Mouse (Mus musculus) stomach, embryonic 15.5 days (tissue): ENCODE results near the gene Agpat4. TPM values are rescaled to one million over a fixed set of nuclear protein-coding genes. Genes with fewer than 3 reads are reported as not detected.

ENCODE experiments used
- ATAC-seq: fragments of 200-750 bp; cut with Nextera tagmentation; 2 replicates; pipeline ENCODE4 v1.8.0; 2017; ENCODE audit warnings: low read depth, moderate number of reproducible peaks, moderate TSS enrichment; ENCODE audit not compliant: insufficient read depth, low FRiP score
- H3K27ac ChIP-seq: fragments of 300-500 bp; sonication (generic); 2 replicates; pipeline ENCODE4 v1.5.1; 2015; ENCODE audit warnings: mild to moderate bottlenecking, inconsistent platforms
- H3K27me3 ChIP-seq: fragments of 300-500 bp; sonication (generic); replicated peaks from 2 replicates; pipeline ENCODE4 v1.6.1; 2015; ENCODE audit warnings: inconsistent platforms
- H3K36me3 ChIP-seq: fragments of 300-500 bp; sonication (generic); 2 replicates; pipeline ENCODE4 v1.6.1; 2015; ENCODE audit warnings: inconsistent platforms
- H3K4me1 ChIP-seq: fragments of 300-500 bp; sonication (generic); 2 replicates; pipeline ENCODE4 v1.6.1; 2015; ENCODE audit warnings: inconsistent platforms
- H3K4me2 ChIP-seq: fragments of 300-500 bp; sonication (generic); 2 replicates; pipeline ENCODE4 v1.6.1; 2015; ENCODE audit warnings: mild to moderate bottlenecking, inconsistent platforms
- H3K4me3 ChIP-seq: fragments of 300-500 bp; sonication (generic); replicated peaks from 2 replicates; pipeline ENCODE4 v1.5.1; 2015; ENCODE audit warnings: inconsistent platforms
- H3K9ac ChIP-seq: fragments of 300-500 bp; sonication (generic); 2 replicates; pipeline ENCODE4 v1.6.1; 2015; ENCODE audit warnings: inconsistent platforms
- H3K9me3 ChIP-seq: fragments of 300-500 bp; sonication (generic); 2 replicates; pipeline ENCODE4 v1.6.1; 2016; ENCODE audit warnings: inconsistent platforms
- WGBS: fragments of 180-500 bp; shearing (Covaris S2); methylation state at CpG from one replicate; pipeline ENCODE4 v1.1.7; 2015; 5-methylcytosine and 5-hydroxymethylcytosine counted together
- polyA plus RNA-seq: library from polyadenylated mRNA; unstranded; fragments of >200 nt; fragmentation: Nextera tagmentation; extraction: Ambion mirVana; gene quantifications from 2 replicates; pipeline ENCODE4 v1.2.1, GENCODE M21; 2015

Agpat4 gene
- polyA plus RNA-seq, 1 experiment from 2014 or later: 32.5 TPM

DNA sequence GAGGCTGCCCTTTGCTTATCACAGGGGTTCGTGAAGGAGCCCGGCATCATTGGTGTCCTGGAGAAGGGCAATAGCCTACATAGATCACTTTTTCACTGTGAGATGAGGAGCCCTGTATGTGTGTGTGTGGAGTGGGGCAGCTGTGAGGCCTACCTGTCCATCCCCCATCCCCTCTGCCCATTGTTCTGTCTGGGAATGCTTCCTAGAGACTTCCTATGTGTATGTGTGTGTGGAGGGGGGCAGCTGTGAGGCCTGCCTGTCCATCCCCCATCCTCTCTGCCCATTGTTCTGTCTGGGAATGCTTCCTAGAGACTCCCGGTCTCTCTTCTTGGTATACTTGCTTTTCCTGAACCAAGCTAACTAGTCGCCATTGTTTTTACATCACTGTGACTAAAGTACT is 8.6 kb downstream of the Agpat4 start:
- H3K4me2 ChIP-seq: no peak overlapping the region
- H3K27ac ChIP-seq: no peak overlapping the region
- no peaks in the 10 kb centered on the region for H3K9me3 ChIP-seq
- no peaks in the 10 kb centered on the region for H3K27me3 ChIP-seq
- no peak for ATAC-seq
- WGBS: 90% methylated on average over 4 of the region's 4 CpGs
- H3K4me1 ChIP-seq: no peaks in the 10 kb centered on the region
- no peak overlapping the region for H3K4me3 ChIP-seq
- H3K36me3 ChIP-seq: peaks cover 4% of the 10 kb centered on the region; the same call in 1 of the 2 replicates
- H3K9ac ChIP-seq: no peak overlapping the region

DNA sequence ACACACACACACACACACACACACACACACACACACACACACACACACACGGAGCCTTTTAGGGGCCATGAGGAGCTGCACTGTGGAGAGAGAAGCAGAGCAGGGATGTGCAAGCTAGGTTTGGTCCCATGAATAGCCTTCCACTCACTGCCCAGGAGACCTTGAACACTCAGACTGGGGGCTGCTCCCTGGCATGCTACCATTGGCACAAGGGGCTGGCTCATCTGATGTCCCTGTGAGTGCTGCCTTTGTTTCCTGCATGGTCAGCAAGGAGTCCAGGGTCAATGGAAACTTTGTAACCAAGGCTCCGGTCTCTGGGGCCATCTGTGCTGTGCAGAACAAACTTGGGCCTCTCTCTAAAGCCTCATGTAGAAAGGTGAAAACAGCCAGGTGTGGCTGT is 10.5 kb downstream of the Agpat4 start:
- WGBS: 89% methylated on average over 2 of the region's 2 CpGs
- ATAC-seq: no peak
- Histone ChIP-seq H3K36me3 (peaks cover 4% of the 10 kb centered on the region; the same call in 1 of the 2 replicates), H3K27me3 (no peaks in the 10 kb centered on the region), H3K4me3 (no peak overlapping the region), H3K9me3 (no peaks in the 10 kb centered on the region), H3K9ac (no peak overlapping the region), H3K27ac (no peak overlapping the region), H3K4me2 (no peak overlapping the region), H3K4me1 (no peaks in the 10 kb centered on the region)

- Histone ChIP-seq H3K9me3 (no peaks in the 10 kb centered on the region), H3K27ac (no peak overlapping the region), H3K27me3 (no peaks in the 10 kb centered on the region), H3K4me1 (no peaks in the 10 kb centered on the region), H3K36me3 (no peaks in the 10 kb centered on the region), H3K4me2 (no peak overlapping the region), H3K4me3 (no peak overlapping the region), H3K9ac (no peak overlapping the region)
- 88% methylated on average over 5 of the region's 5 CpGs for WGBS
- ATAC-seq: no peak
Measured at GRCm38 (mm10) chr17:12131171-12131570, 12.7 kb downstream of the Agpat4 start.

DNA sequence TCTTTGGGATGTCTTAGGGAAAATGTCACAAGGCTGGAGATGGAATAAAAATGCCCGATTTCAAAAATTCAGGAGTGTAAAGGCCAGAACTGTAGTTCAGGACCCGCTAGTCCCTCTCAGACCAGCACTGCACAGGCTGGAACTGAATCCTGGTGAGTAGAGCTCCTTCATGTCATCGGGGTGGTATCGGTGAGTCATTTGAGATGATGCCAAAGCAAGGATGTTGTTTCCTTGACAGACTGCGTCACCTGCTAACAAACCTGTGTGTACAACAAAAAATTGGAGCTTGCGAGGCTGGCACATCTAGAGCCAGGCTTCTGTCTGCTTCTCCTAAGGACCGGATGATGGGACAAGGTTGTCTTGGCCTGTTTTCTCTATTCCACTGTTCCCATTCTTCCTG is 13.1 kb downstream of the Agpat4 start:
- Histone ChIP-seq H3K27me3 (no peaks in the 10 kb centered on the region), H3K36me3 (no peaks in the 10 kb centered on the region), H3K27ac (no peak overlapping the region), H3K9me3 (no peaks in the 10 kb centered on the region), H3K9ac (no peak overlapping the region), H3K4me1 (no peaks in the 10 kb centered on the region), H3K4me2 (no peak overlapping the region), H3K4me3 (no peak overlapping the region)
- ATAC-seq: no peak
- 94% methylated on average over 7 of the region's 7 CpGs for WGBS

- H3K27ac ChIP-seq: no peak overlapping the region
- no peaks in the 10 kb centered on the region for H3K27me3 ChIP-seq
- H3K4me3 ChIP-seq: no peak overlapping the region
- H3K36me3 ChIP-seq: no peaks in the 10 kb centered on the region
- no peaks in the 10 kb centered on the region for H3K4me1 ChIP-seq
- no peak overlapping the region for H3K9ac ChIP-seq
- WGBS: 92% methylated on average over 3 of the region's 3 CpGs
- no peaks in the 10 kb centered on the region for H3K9me3 ChIP-seq
- no peak overlapping the region for H3K4me2 ChIP-seq
- ATAC-seq: peak; percentile 63; the same call in 1 of the 2 replicates
Measured at GRCm38 (mm10) chr17:12132904-12133303, 14.4 kb downstream of the Agpat4 start.

DNA sequence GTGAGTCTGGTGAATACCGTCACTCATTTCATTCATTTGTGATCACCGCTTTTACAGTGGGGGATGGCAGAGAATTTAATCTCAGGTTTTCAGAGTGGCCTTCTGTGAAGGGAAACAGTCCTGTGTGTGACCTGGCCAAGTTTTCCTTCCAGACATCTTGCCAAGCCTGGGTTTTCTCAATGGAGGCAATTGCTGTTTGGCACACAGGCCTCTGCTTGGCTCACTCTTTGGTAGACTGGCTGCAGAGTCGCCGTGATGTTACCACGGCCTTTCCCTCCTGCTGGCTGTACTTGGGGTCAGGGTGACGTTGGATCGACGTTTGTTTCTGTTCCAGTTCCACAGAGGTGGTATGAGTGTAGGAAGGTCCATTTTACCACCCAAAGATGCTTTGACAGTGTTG is 15.5 kb downstream of the Agpat4 start:
- no peak overlapping the region for H3K9ac ChIP-seq
- H3K4me2 ChIP-seq: no peak overlapping the region
- WGBS: 89% methylated on average over 8 of the region's 8 CpGs
- H3K9me3 ChIP-seq: no peaks in the 10 kb centered on the region
- no peak overlapping the region for H3K4me3 ChIP-seq
- H3K27me3 ChIP-seq: no peaks in the 10 kb centered on the region
- no peaks in the 10 kb centered on the region for H3K4me1 ChIP-seq
- no peaks in the 10 kb centered on the region for H3K36me3 ChIP-seq
- no peak for ATAC-seq
- H3K27ac ChIP-seq: no peak overlapping the region

GRCm38 (mm10) chr17:12134975-12135633 is 16.6 kb downstream of the Agpat4 start:
- no peak for ATAC-seq
- H3K36me3 ChIP-seq: 0 out of 2 replicates have a peak, but pooled peaks cover 3% of the 10 kb centered on the region
- no peak overlapping the region for H3K4me2 ChIP-seq
- 91% methylated on average over 12 of the region's 12 CpGs for WGBS
- H3K9me3 ChIP-seq: no peaks in the 10 kb centered on the region
- no peak overlapping the region for H3K4me3 ChIP-seq
- no peaks in the 10 kb centered on the region for H3K27me3 ChIP-seq
- no peak overlapping the region for H3K27ac ChIP-seq
- H3K4me1 ChIP-seq: no peaks in the 10 kb centered on the region
- no peak overlapping the region for H3K9ac ChIP-seq

GRCm38 (mm10) chr17:12138355-12138754 is 19.9 kb downstream of the Agpat4 start:
- no peak for ATAC-seq
- Histone ChIP-seq H3K27me3 (no peaks in the 10 kb centered on the region), H3K4me2 (no peak overlapping the region)

DNA sequence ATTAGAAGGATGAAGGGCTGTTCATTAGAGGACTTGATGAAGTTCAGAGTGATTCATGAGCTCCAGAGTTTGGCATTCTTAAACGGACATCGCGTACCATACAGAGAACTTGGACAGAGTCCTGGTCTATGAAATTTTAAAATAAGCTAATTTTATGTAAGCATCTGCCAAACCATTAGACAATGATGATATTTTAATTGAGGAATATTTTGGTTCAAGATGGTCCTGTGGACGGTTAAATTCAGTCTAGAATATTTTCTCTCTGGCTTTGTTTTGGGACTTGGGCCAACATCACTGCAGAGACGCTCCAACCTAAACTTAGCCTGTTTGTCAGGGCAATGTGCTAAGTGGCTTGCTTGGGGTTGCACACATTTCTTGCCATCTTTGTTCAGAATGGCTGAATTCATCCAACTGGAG is 25.5 kb downstream of the Agpat4 start:
- 0 out of 2 replicates have a peak, but pooled peaks cover 3% of the 10 kb centered on the region for H3K36me3 ChIP-seq
- no peak overlapping the region for H3K9ac ChIP-seq
- peak overlapping the region; percentile 21; the same call in 1 of the 2 replicates for H3K27ac ChIP-seq
- no peaks in the 10 kb centered on the region for H3K4me1 ChIP-seq
- no peak for ATAC-seq
- H3K4me3 ChIP-seq: no peak overlapping the region
- no peaks in the 10 kb centered on the region for H3K27me3 ChIP-seq
- no peaks in the 10 kb centered on the region for H3K9me3 ChIP-seq
- no peak overlapping the region for H3K4me2 ChIP-seq
- 59% methylated on average over 5 of the region's 5 CpGs for WGBS

More at GRCm38 (mm10) chr17:12138355-12138754, 19.9 kb downstream of the Agpat4 start:
- Histone ChIP-seq H3K9me3 (no peaks in the 10 kb centered on the region), H3K9ac (no peak overlapping the region), H3K27ac (no peak overlapping the region), H3K36me3 (0 out of 2 replicates have a peak, but pooled peaks cover 3% of the 10 kb centered on the region), H3K4me1 (no peaks in the 10 kb centered on the region), H3K4me3 (no peak overlapping the region)
- WGBS: 90% methylated on average over 6 of the region's 6 CpGs

DNA sequence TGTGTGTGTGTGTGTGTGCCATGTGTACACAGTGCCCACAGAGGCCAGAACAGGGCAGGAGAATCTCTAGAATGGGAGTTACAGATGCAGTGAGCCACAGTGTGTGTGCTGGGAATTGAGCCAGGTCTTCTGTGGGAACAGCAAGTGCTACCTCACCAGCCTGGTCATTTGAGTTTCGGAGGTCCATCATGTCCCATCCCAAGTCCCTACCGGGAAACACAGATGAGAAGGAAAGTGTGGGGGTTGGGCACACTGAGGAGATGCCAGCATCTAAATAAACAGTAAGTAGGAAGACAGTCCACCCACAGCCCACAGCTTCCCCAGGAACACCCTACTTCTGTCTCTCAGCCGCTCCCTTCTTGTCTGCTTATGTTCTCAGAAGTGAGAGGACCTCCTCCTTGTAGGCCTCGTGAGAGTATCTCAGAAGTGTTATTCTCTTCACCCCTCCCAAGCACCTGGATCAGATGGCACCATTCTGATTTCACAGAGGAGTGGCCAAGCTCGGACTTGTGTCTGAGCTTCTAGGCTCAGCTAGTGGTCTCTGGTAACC is 27.7 kb downstream of the Agpat4 start:
- WGBS: 89% methylated on average over 5 of the region's 5 CpGs
- H3K27me3 ChIP-seq: no peaks in the 10 kb centered on the region
- H3K4me1 ChIP-seq: no peaks in the 10 kb centered on the region
- no peaks in the 10 kb centered on the region for H3K36me3 ChIP-seq
- no peak overlapping the region for H3K9ac ChIP-seq
- no peak for ATAC-seq
- H3K4me3 ChIP-seq: no peak overlapping the region
- no peaks in the 10 kb centered on the region for H3K9me3 ChIP-seq
- H3K4me2 ChIP-seq: no peak overlapping the region
- no peak overlapping the region for H3K27ac ChIP-seq

- Histone ChIP-seq H3K4me3 (no peak overlapping the region), H3K27me3 (no peaks in the 10 kb centered on the region), H3K27ac (no peak overlapping the region), H3K9ac (no peak overlapping the region), H3K4me1 (no peaks in the 10 kb centered on the region), H3K4me2 (no peak overlapping the region), H3K36me3 (0 out of 2 replicates have a peak, but pooled peaks cover 6% of the 10 kb centered on the region), H3K9me3 (no peaks in the 10 kb centered on the region)
- 86% methylated on average over 4 of the region's 4 CpGs for WGBS
- ATAC-seq: no peak
Measured at GRCm38 (mm10) chr17:12147830-12148229, 29.3 kb downstream of the Agpat4 start.

- Histone ChIP-seq H3K36me3 (0 out of 2 replicates have a peak, but pooled peaks cover 6% of the 10 kb centered on the region), H3K9ac (no peak overlapping the region), H3K27me3 (no peaks in the 10 kb centered on the region), H3K4me3 (no peak overlapping the region), H3K4me1 (no peaks in the 10 kb centered on the region), H3K27ac (no peak overlapping the region), H3K4me2 (no peak overlapping the region), H3K9me3 (no peaks in the 10 kb centered on the region)
- no peak for ATAC-seq
- 74% methylated on average over 6 of the region's 6 CpGs for WGBS
Measured at GRCm38 (mm10) chr17:12149232-12149861, 30.8 kb downstream of the Agpat4 start.
